Mouse (Mus musculus) stomach, embryonic 14.5 days (tissue): ENCODE measurements at regions not wholly inside any gene's neighbourhood (a gene's known extent, or its start where the extent isn't known, plus 50 kb on each side); places are given as distances from the start of the nearest gene placed in this dataset.

Experiments used
- ATAC-seq: fragments of 200-750 bp; cut with Nextera tagmentation; 2 replicates; pipeline ENCODE4 v1.8.0; 2017; ENCODE audit warnings: low read depth, moderate TSS enrichment; ENCODE audit not compliant: insufficient number of reproducible peaks, insufficient read depth, low FRiP score
- H3K27ac ChIP-seq: fragments of 300-500 bp; sonication (generic); 2 replicates; pipeline ENCODE4 v1.5.1; 2014; ENCODE audit warnings: mild to moderate bottlenecking, low read length, moderate library complexity, mixed read lengths
- H3K27me3 ChIP-seq: fragments of 300-500 bp; sonication (generic); 2 replicates; pipeline ENCODE4 v1.6.1; 2014; ENCODE audit warnings: low read length, control low read depth, mixed read lengths; ENCODE audit not compliant: control insufficient read depth, insufficient read depth
- H3K36me3 ChIP-seq: fragments of 300-500 bp; sonication (generic); 2 replicates; pipeline ENCODE4 v1.6.1; 2014; ENCODE audit warnings: mild to moderate bottlenecking, control low read depth, low read length, moderate library complexity, mixed read lengths; ENCODE audit not compliant: control insufficient read depth, insufficient read depth
- H3K4me1 ChIP-seq: fragments of 300-500 bp; sonication (generic); 2 replicates; pipeline ENCODE4 v1.6.1; 2014; ENCODE audit warnings: low read length, control low read depth, mixed read lengths; ENCODE audit not compliant: control insufficient read depth, insufficient read depth
- H3K4me2 ChIP-seq: fragments of 300-500 bp; sonication (generic); replicated peaks from 2 replicates; pipeline ENCODE4 v1.6.1; 2014; ENCODE audit warnings: low read depth, low read length, control low read depth
- H3K4me3 ChIP-seq: fragments of 300-500 bp; sonication (generic); 2 replicates; pipeline ENCODE4 v1.5.1; 2014; ENCODE audit warnings: low read depth, low read length, control low read depth
- H3K9ac ChIP-seq: fragments of 300-500 bp; sonication (generic); replicated peaks from 2 replicates; pipeline ENCODE4 v1.6.1; 2014; ENCODE audit warnings: low read depth, mild to moderate bottlenecking, control low read depth, low read length, moderate library complexity, mixed read lengths
- H3K9me3 ChIP-seq: fragments of 300-500 bp; sonication (generic); 2 replicates; pipeline ENCODE4 v1.6.1; 2016; ENCODE audit warnings: low read depth, low read length, control low read depth; ENCODE audit not compliant: control insufficient read depth
- WGBS: fragments of 180-500 bp; shearing (Covaris S2); extraction: QIAGEN DNeasy Blood & Tissue Kit; methylation state at CpG from one replicate; pipeline ENCODE4 v1.1.7; 2014; 5-methylcytosine and 5-hydroxymethylcytosine counted together

- no peak for ATAC-seq
- Histone ChIP-seq H3K9ac (no peak overlapping the region), H3K27me3 (no peaks in the 10 kb centered on the region), H3K4me2 (no peak overlapping the region), H3K4me3 (no peak overlapping the region), H3K36me3 (no peaks in the 10 kb centered on the region), H3K9me3 (no peaks in the 10 kb centered on the region), H3K4me1 (no peaks in the 10 kb centered on the region), H3K27ac (no peak overlapping the region)
- WGBS = 64% methylated on average over 1 of the region's 1 CpGs
These were observed 204.5 kb upstream of the Ercc4 start for GRCm38 (mm10) chr16:12904937-12905336.

GRCm38 (mm10) chr16:12924668-12925067 is 184.8 kb upstream of the Ercc4 start:
- H3K27ac ChIP-seq = no peak overlapping the region
- no peak overlapping the region for H3K9ac ChIP-seq
- ATAC-seq = no peak
- H3K27me3 ChIP-seq = no peaks in the 10 kb centered on the region
- no peaks in the 10 kb centered on the region for H3K9me3 ChIP-seq
- no peaks in the 10 kb centered on the region for H3K4me1 ChIP-seq
- H3K4me2 ChIP-seq = no peak overlapping the region
- WGBS = 85% methylated on average over 6 of the region's 6 CpGs
- H3K4me3 ChIP-seq = no peak overlapping the region
- no peaks in the 10 kb centered on the region for H3K36me3 ChIP-seq

DNA sequence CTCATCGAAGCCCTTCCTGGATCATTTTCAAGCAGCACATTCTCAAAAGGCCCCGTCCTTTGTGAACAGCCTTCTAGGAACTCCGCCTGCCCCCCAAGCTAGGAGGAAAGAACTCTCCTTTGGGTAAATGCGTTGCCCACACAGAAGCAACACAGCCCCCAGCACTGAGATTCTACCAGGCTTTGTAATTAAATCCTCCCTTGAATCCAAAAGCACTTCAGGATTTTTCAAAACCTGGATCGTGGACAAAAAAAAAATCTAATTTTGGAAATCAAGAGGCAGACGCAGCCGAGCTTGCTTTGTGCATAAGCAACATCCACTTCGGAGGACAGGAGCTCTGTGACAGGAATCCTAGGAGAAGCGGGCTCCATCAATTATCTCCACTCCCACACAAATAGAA is 183.6 kb upstream of the Ercc4 start:
- Histone ChIP-seq H3K36me3 (no peaks in the 10 kb centered on the region), H3K27ac (no peak overlapping the region), H3K27me3 (no peaks in the 10 kb centered on the region), H3K4me3 (no peak overlapping the region), H3K9ac (no peak overlapping the region), H3K4me2 (no peak overlapping the region), H3K9me3 (no peaks in the 10 kb centered on the region), H3K4me1 (no peaks in the 10 kb centered on the region)
- WGBS = 82% methylated on average over 9 of the region's 9 CpGs
- ATAC-seq = no peak

GRCm38 (mm10) chr16:12931111-12931510 is 178.4 kb upstream of the Ercc4 start:
- Histone ChIP-seq H3K4me2 (no peak overlapping the region), H3K27me3 (no peaks in the 10 kb centered on the region), H3K9ac (no peak overlapping the region), H3K4me3 (no peak overlapping the region), H3K36me3 (no peaks in the 10 kb centered on the region), H3K27ac (no peak overlapping the region), H3K9me3 (no peaks in the 10 kb centered on the region), H3K4me1 (no peaks in the 10 kb centered on the region)
- 80% methylated on average over 6 of the region's 6 CpGs for WGBS
- ATAC-seq = no peak

DNA sequence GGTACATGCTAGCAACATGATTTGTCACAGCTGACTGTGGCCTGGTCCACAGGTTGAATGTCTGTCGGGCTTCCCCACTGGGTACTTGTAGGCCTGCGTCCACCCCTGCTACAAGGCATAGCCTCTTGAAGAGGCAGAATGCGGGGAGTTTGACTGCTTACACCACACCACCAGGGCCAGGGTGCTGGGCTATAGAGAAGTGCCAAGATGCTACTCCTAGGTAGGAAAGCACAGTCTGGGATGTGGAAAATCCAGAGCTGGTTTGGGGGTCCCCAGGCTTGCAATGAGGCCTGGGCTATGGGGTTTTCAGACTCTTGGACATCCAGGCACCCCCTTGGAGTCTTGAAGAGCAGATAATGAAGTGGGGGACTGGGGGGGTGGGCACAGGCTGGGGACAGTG is 176.5 kb upstream of the Ercc4 start:
- H3K9me3 ChIP-seq = no peaks in the 10 kb centered on the region
- H3K4me1 ChIP-seq = no peaks in the 10 kb centered on the region
- ATAC-seq = no peak
- H3K9ac ChIP-seq = no peak overlapping the region
- H3K36me3 ChIP-seq = no peaks in the 10 kb centered on the region
- H3K4me2 ChIP-seq = no peak overlapping the region
- 90% methylated on average over 3 of the region's 3 CpGs for WGBS
- no peaks in the 10 kb centered on the region for H3K27me3 ChIP-seq
- H3K4me3 ChIP-seq = no peak overlapping the region
- H3K27ac ChIP-seq = no peak overlapping the region

DNA sequence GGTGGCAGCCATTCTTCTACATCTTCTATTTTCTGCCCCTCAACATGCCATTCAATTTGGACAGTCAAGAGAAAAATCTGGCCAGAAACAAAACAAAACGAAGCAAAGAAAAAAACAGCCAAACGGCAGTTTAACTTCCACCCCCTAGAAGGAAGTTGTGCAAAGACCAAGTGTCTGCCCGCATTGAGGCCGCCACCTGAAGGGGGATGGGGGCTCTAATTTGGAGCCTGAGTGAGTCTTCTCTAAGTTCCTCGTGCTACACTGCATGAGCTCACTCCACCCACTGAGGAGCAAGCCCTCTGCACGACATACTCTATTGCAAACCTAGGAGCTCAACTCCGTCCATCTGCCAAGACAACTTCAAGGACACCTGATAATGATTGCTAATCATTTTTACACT is 174.9 kb upstream of the Ercc4 start:
- H3K4me3 ChIP-seq = no peak overlapping the region
- no peak overlapping the region for H3K27ac ChIP-seq
- ATAC-seq = no peak
- 72% methylated on average over 7 of the region's 7 CpGs for WGBS
- H3K36me3 ChIP-seq = no peaks in the 10 kb centered on the region
- H3K9me3 ChIP-seq = no peaks in the 10 kb centered on the region
- H3K4me2 ChIP-seq = no peak overlapping the region
- no peak overlapping the region for H3K9ac ChIP-seq
- no peaks in the 10 kb centered on the region for H3K4me1 ChIP-seq
- H3K27me3 ChIP-seq = no peaks in the 10 kb centered on the region

GRCm38 (mm10) chr16:12935266-12935665 is 174.2 kb upstream of the Ercc4 start:
- H3K4me1 ChIP-seq = no peaks in the 10 kb centered on the region
- no peak for ATAC-seq
- no peaks in the 10 kb centered on the region for H3K27me3 ChIP-seq
- H3K4me2 ChIP-seq = no peak overlapping the region
- H3K27ac ChIP-seq = no peak overlapping the region
- H3K9me3 ChIP-seq = no peaks in the 10 kb centered on the region
- H3K4me3 ChIP-seq = no peak overlapping the region
- no peaks in the 10 kb centered on the region for H3K36me3 ChIP-seq
- H3K9ac ChIP-seq = no peak overlapping the region
- 75% methylated on average over 2 of the region's 2 CpGs for WGBS

DNA sequence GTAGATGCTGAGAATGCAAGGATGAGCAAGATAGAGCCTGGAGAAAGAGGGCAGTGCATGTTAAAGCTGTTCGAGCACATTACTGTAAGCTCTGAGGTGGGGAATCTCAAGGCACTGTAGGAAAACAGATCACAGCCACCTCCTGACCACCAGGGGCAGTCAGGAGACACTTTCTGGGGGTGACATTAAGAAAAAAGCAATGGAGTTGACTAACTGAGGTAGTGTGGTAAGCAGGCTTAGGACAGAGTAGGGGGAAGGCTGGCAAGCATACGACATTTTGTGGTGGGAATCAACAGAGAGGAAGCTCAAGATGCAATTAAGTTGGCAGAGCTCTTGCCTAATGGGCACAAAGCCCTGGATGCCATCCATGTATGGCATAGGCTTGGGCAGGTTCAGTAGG is 172.9 kb upstream of the Ercc4 start:
- Histone ChIP-seq H3K27ac (no peak overlapping the region), H3K27me3 (no peaks in the 10 kb centered on the region), H3K4me3 (no peak overlapping the region), H3K36me3 (no peaks in the 10 kb centered on the region), H3K4me2 (no peak overlapping the region), H3K9ac (no peak overlapping the region), H3K9me3 (no peaks in the 10 kb centered on the region), H3K4me1 (no peaks in the 10 kb centered on the region)
- no peak for ATAC-seq
- 91% methylated on average over 2 of the region's 2 CpGs for WGBS

GRCm38 (mm10) chr16:12938563-12938962 is 170.9 kb upstream of the Ercc4 start:
- Histone ChIP-seq H3K9me3 (no peaks in the 10 kb centered on the region), H3K9ac (no peak overlapping the region), H3K27ac (no peak overlapping the region), H3K4me2 (no peak overlapping the region), H3K4me1 (no peaks in the 10 kb centered on the region), H3K4me3 (no peak overlapping the region), H3K27me3 (no peaks in the 10 kb centered on the region), H3K36me3 (no peaks in the 10 kb centered on the region)
- WGBS = 90% methylated on average over 2 of the region's 2 CpGs
- ATAC-seq = no peak
